Mouse (Mus musculus) kidney, adult 2 months (tissue): ENCODE measurements at regions not wholly inside any gene's neighbourhood (a gene's known extent, or its start where the extent isn't known, plus 50 kb on each side); places are given as distances from the start of the nearest gene placed in this dataset.
"Not testable (repeated sequence)": the region's sequence is repeated elsewhere in the genome, so short reads cannot be mapped to it uniquely, and the experiment has no call there.

Experiments
- CTCF ChIP-seq: fragments of 200-500 bp; conservative IDR thresholded peaks from 2 replicates; pipeline ENCODE4 v1.5.1; 2011; ENCODE audit warnings: low read depth, mild to moderate bottlenecking, control low read depth, low read length, moderate library complexity, mixed read lengths; ENCODE audit not compliant: insufficient read depth, insufficient read length
- POLR2A ChIP-seq: fragments of 200-500 bp; IDR thresholded peaks from one replicate; pipeline ENCODE4 v1.6.1; 2011; ENCODE audit warnings: low read depth, low read length, control low read depth

- not testable (repeated sequence) for TF ChIP-seq CTCF, POLR2A
Observed at GRCm38 (mm10) chr14:83900711-83901110, 542.7 kb upstream of the Pcdh17 start.
